Mouse (Mus musculus) testis, postnatal 10 days (tissue): ENCODE measurements around the gene Rab31.

Source experiments
- DNase-seq: peaks from one replicate; pipeline ENCODE4 v3.0.0; 2021; ENCODE audit warnings: low spot score

Gene Rab31

GRCm38 (mm10) chr17:65666388-65667161, 106.0 kb downstream of the Rab31 start:
- peak; percentile 69 for DNase-seq

GRCm38 (mm10) chr17:65665786-65666387, 106.7 kb downstream of the Rab31 start:
- peak; percentile 37 for DNase-seq

DNA sequence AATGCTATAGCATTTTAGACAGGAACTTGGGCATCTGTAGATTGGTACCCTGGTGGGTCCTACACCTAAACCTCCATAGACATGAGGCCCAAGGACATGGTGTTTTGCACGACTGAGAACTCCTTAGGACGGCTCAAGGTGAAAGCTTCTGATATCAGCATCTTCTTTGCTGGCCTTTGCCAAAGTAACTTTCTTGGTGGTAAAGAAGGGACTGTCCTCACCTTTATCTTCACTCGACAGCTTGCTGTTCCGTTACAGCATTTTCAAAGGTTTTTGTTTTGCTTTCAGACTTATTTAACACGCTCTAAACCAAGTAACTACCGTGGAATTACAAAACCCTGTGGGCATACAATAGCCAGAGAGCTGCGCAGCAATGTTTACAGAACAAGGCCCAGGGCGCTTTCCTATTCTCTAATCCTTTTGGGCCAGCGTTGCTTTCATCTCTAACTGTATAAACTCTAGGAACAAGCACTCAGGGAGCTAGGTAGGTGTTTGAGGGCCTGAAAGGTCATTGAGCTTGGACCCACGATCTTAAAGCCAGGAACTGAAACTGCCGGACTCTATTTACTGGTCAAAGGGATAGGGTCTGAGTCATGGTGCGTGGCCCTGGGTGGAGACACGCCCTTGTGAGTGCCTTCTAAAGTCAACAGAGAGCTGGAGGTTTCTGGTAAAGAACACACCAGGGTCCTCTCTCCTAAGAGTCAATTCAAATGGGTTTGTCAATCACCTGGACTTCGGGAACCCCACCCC, 109.0 kb downstream of the Rab31 start:
- peak; percentile 36 for DNase-seq

DNA sequence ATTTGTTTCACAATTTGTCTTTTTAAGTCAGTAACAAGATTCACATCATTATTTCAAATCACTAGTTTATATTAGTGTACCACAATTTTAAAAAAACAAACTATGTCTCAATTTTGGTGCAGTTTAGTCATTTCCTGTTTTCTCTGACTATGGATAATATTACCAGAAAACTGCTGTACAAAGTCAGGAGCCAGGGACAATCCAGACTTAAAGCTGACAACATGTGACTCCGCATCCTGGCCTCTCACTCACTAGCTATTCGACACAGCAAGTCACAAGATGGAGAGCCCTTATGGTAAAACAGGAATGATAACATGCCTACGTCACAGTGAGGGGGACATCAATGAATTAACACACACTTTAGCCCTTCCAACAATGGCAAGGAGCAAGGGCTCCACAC, 109.9 kb downstream of the Rab31 start:
- DNase-seq: peak; percentile 13

- no peak for DNase-seq
Observed at GRCm38 (mm10) chr17:65658416-65658815, 114.1 kb downstream of the Rab31 start.

DNA sequence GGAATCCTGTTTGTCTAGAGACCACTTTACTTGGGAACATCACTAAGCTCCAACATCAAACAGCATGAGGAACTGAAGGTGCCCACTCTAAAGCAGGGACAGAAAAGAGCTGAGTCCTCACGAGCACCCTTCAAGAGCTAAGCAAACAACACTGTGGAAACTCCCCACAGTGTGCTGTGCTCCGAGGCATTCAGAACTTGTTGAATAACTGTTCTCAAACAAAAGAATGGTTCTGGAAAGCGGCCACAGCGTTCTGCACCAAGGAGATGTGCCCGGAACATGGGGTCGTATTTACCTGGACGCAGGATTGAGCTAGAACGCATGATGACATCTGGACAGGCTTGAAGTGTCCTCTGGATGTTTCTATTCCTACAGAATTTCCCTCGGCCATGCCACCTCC, 114.6 kb downstream of the Rab31 start:
- no peak for DNase-seq

DNA sequence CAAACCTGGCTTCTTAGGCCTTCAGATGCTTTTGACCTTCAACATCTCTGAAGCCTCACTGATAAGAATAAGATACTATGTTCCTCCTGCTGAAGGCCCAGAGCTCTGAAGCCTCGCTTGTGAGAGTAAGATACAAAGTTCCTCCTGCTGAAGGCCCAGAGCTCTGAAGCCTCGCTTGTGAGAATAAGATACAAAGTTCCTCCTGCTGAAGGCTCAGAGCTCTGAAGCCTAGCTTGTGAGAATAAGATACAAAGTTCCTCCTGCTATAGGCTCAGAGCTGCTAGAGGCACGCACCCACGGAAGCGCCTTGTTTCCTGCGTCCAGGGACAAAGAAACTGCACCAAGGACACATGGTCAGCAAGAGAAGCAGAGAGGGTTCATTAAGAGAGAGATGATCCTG, 115.8 kb downstream of the Rab31 start:
- DNase-seq: no peak

GRCm38 (mm10) chr17:65656076-65656475, 116.5 kb downstream of the Rab31 start:
- DNase-seq: no peak

DNA sequence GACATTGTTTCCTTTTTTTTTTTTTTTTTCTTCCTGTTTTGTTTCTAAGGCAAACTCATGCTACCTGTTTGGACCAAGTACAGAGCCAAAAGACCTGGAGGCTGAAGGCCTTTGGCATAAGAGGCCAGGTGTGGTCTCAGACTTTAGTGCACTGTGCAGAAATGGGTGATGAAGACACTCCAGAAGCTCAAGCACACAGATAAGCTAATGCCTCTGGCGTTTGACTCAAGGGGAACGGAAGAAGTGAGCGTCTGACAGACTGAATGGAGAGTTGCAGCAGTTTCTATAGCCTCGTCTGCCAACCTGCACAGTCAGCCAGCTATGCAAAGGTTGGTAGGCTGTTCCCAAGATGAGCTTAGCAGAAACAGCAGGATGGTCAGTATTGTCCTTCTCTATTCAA, 116.9 kb downstream of the Rab31 start:
- no peak for DNase-seq

DNA sequence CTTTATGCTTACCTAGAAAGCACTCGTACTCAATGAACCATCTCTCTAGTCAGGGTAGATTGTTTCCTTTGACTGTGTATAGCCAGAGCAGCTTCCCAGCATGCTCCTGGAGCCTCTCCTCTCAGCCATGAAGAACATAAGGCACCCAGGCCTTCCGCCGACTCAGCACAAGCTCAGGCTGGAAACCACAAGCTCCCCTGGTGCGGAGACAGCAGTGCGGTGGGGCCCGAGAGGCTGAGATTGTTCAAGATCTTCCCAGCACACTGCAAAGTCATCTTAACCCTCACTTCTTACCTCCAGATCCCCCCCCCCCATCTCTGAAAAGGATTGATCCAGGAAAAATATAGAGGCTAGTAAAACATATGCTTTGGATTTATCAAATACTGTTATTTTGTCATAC, 122.0 kb downstream of the Rab31 start:
- DNase-seq: no peak

GRCm38 (mm10) chr17:65649175-65649493, 123.4 kb downstream of the Rab31 start:
- DNase-seq: no peak

DNA sequence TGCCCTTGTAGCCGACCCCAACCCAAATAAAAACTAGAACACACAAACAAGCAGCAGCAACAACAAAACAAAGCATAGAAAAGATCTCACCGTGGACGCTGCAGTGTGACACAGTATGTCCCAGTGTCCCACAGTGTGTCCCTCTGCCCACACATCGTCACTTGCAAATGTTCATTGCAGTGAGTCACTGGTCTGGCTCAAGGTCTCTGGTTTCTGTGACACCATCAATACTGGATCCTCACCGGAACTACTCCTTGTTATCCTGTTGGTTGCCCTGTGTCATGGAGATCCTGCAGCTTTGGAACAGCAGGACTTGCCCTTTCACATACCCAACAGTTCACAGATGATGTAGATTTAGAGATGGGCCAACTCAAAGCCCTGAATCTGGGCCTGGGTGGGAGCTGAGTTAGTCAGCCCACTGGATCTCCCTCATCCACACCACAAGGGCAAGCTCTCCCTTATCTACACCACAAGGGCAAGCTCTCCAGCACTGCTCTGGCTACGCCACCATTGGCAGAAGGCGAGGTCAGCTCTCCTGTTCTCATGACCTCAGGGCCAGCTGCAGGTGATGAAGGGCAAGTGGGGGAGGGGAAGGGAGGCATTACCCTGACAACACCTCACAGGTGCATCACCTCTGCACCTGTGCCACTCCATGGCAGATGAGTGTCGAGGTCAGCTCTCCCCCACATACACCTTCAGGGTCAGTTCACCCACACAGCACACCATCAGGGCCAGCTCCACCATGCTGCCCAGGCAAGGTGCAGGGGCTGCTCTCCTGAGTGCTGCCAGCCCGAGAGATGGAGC, 124.0 kb downstream of the Rab31 start:
- no peak for DNase-seq

DNA sequence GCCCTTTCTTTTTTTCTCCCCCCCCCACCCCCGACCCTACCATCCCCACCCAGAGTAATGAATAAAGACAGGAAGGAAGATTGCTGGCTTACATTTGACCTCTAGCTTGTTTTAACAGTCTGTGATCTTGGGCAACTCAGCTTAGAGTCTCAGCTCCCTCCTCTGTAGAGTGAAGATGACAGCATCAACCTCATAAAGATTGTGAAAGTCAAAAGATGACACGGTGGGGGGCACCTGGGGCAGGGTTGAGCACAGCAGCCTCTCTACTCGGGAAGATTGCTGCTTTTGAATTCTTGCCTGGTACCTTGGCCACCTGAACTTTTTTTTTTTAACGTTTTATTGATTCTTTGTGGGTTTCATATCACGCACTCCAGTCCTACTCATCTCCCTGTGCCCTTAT, 124.6 kb downstream of the Rab31 start:
- no peak for DNase-seq

DNA sequence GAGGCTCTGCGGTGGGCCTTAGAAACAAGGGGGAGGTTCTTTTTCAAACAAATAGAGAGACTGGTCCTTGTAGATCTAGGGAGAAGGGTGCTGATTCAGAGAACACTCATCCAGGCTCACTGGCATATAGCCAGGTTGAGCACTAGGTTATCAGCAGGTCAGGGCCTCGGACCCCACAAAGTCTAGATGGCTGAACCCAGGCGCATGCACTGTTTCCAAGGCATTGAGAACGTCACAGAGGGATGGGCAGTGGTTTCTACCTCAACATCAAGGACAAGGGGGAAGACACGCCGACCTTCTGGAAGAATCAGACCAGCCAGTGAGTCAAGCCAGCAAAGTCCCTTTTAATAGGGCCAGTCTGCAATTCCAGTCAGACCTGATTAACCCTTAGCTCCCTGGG, 125.3 kb downstream of the Rab31 start:
- DNase-seq: peak; percentile 62

- no peak for DNase-seq
Observed at GRCm38 (mm10) chr17:65643579-65643978, 129.0 kb downstream of the Rab31 start.

GRCm38 (mm10) chr17:65643051-65643521, 129.5 kb downstream of the Rab31 start:
- no peak for DNase-seq

- DNase-seq: no peak
Observed at GRCm38 (mm10) chr17:65642578-65642991, 130.0 kb downstream of the Rab31 start.

- no peak for DNase-seq
Observed at GRCm38 (mm10) chr17:65641734-65642218, 130.8 kb downstream of the Rab31 start, which contains the start of gene Txndc2. Txndc2 (minus strand) TSS chr17:65642168.

GRCm38 (mm10) chr17:65639144-65639543, 133.4 kb downstream of the Rab31 start:
- no peak for DNase-seq

DNA sequence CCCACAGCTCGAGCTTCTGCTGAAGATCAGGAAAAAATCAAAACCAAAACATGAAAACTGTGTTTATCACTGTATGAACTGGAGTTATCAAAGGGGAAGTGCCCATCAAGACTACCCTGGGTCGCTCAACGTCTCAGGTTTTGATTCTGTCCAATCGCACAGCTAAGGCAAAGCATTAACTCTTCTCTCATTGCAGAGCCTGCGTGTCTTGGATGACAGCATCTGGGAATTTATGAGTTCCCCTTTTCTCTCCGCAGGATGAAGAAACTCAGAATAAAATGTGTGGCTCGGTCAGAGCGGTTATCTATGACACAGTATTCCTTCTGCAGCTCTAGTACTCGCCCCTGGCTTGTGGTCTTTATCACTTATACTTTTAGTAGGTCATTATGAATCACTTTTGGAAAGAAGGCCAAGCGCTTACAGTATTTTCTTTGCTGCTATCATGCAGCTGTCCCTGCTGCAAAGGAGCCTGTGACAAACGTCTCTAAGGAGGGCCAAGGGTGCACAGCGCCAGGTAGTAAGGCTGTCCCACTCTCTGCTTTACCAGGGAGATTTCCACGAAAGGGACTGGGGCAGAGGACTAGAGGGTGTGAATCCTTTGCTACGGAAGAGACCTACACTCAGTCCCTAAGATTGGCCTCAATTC, 136.7 kb downstream of the Rab31 start:
- no peak for DNase-seq

DNA sequence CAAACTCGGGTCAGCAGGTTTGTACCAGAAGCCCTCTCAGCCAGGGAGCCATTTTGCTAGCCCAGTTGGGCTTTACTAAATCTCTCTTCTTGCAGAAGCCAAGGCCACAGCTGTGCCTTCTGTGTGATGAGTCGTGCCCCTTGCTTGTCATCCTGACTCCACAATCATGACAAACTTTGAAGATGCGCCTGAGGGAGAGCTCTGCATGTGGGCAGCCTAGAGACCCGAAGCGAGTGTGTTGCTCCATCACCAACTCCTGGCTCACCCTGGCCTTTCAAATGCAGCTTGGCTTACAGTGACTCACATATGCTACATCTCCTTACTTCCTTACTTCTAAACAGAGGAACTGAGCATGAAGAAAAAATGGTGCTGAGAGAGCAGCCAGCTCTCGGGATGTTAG, 142.6 kb downstream of the Rab31 start:
- no peak for DNase-seq
